Mouse (Mus musculus) embryonic facial prominence, embryonic 14.5 days (tissue): ENCODE measurements around the gene Mog. TPM values are rescaled to one million over a fixed set of nuclear protein-coding genes. Genes with fewer than 3 reads are reported as not detected.
A peak's percentile ranks its signal among the peaks of the same experiment; 100 is the strongest.

Experiments used
- ATAC-seq: fragments of 200-750 bp; cut with Nextera tagmentation; 2 replicates; pipeline ENCODE4 v1.8.0; 2017; ENCODE audit warnings: low read depth, moderate number of reproducible peaks, moderate TSS enrichment
- DNase-seq: peaks from one replicate; pipeline ENCODE4 v3.0.0-alpha.2; 2015; ENCODE audit warnings: low spot score
- H3K27ac ChIP-seq: fragments of 300-500 bp; sonication (generic); replicated peaks from 2 replicates; pipeline ENCODE4 v1.5.1; 2014; ENCODE audit warnings: low read depth, mild to moderate bottlenecking, low read length, moderate library complexity
- H3K27me3 ChIP-seq: fragments of 300-500 bp; sonication (generic); replicated peaks from 2 replicates; pipeline ENCODE4 v1.6.1; 2014; ENCODE audit warnings: low read length; ENCODE audit not compliant: control insufficient read depth, insufficient read depth
- H3K36me3 ChIP-seq: fragments of 300-500 bp; sonication (generic); 2 replicates; pipeline ENCODE4 v1.6.1; 2014; ENCODE audit warnings: low read length, mixed read lengths; ENCODE audit not compliant: control insufficient read depth, insufficient read depth
- H3K4me1 ChIP-seq: fragments of 300-500 bp; sonication (generic); 2 replicates; pipeline ENCODE4 v1.6.1; 2014; ENCODE audit warnings: antibody characterized with exemption, low read length; ENCODE audit not compliant: control insufficient read depth, insufficient read depth
- H3K4me2 ChIP-seq: fragments of 300-500 bp; sonication (generic); 2 replicates; pipeline ENCODE4 v1.6.1; 2014; ENCODE audit warnings: low read depth, mild to moderate bottlenecking, low read length, moderate library complexity, mixed read lengths
- H3K4me3 ChIP-seq: fragments of 300-500 bp; sonication (generic); 2 replicates; pipeline ENCODE4 v1.5.1; 2014; ENCODE audit warnings: low read depth, mild to moderate bottlenecking, low read length
- H3K9ac ChIP-seq: fragments of 300-500 bp; sonication (generic); 2 replicates; pipeline ENCODE4 v1.6.1; 2014; ENCODE audit warnings: low read depth, mild to moderate bottlenecking, low read length, moderate library complexity, mixed read lengths
- H3K9me3 ChIP-seq: fragments of 300-500 bp; sonication (generic); 2 replicates; pipeline ENCODE4 v1.6.1; 2016; ENCODE audit warnings: low read length; ENCODE audit not compliant: control insufficient read depth
- WGBS: fragments of 180-500 bp; shearing (Covaris S2); extraction: QIAGEN DNeasy Blood & Tissue Kit; methylation state at CpG from one replicate; pipeline ENCODE4 v1.1.7; 2014; 5-methylcytosine and 5-hydroxymethylcytosine counted together
- polyA plus RNA-seq: library from polyadenylated mRNA; unstranded; fragments of >200 nt; fragmentation: Nextera tagmentation; extraction: Ambion mirVana; gene quantifications from 2 replicates; pipeline ENCODE4 v1.2.1, GENCODE M21; 2014

Gene Mog
- polyA plus RNA-seq, 1 experiment from 2014 or later: 0.22 TPM

GRCm38 (mm10) chr17:36981221-36981813, 41.9 kb downstream of the Mog start, which contains the start of gene 2410137M14Rik:
Gene 2410137M14Rik, minus strand, starts transcription at chr17:36981237.
- H3K9ac ChIP-seq: no peak within 1 kb of the TSS
- H3K4me2 ChIP-seq: peak within 1 kb of the TSS; percentile 38
- H3K4me3 ChIP-seq: no peak within 1 kb of the TSS; the same call in 1 of the 2 replicates
- H3K27me3 ChIP-seq: 0 out of 2 replicates have a peak, but pooled peaks cover under 1% of the 10 kb centered on the region
- no peak for DNase-seq
- no peak for ATAC-seq
- H3K36me3 ChIP-seq: no peaks in the 10 kb centered on the region
- H3K4me1 ChIP-seq: no peaks in the 10 kb centered on the region
- WGBS: 11% methylated on average over 18 of the region's 18 CpGs
- no peak within 1 kb of the TSS for H3K27ac ChIP-seq
- H3K9me3 ChIP-seq: no peaks in the 10 kb centered on the region

GRCm38 (mm10) chr17:36973271-36973787, 49.9 kb downstream of the Mog start:
- H3K4me1 ChIP-seq: no peaks in the 10 kb centered on the region
- no peaks in the 10 kb centered on the region for H3K27me3 ChIP-seq
- H3K9ac ChIP-seq: no peak overlapping the region
- H3K27ac ChIP-seq: no peak overlapping the region
- WGBS: 44% methylated on average over 8 of the region's 8 CpGs
- no peaks in the 10 kb centered on the region for H3K9me3 ChIP-seq
- H3K36me3 ChIP-seq: no peaks in the 10 kb centered on the region
- ATAC-seq (no peak), DNase-seq (no peak)
- no peak overlapping the region for H3K4me3 ChIP-seq
- no peak overlapping the region for H3K4me2 ChIP-seq

- no peak overlapping the region for H3K27ac ChIP-seq
- WGBS: 77% methylated on average over 3 of the region's 3 CpGs
Observed at GRCm38 (mm10) chr17:36972791-36973190, 50.4 kb downstream of the Mog start.

GRCm38 (mm10) chr17:36971172-36971850, 51.9 kb downstream of the Mog start:
- H3K4me3 ChIP-seq: no peak overlapping the region
- H3K9me3 ChIP-seq: no peaks in the 10 kb centered on the region
- H3K9ac ChIP-seq: no peak overlapping the region
- no peak overlapping the region for H3K4me2 ChIP-seq
- no peaks in the 10 kb centered on the region for H3K27me3 ChIP-seq
- no peak overlapping the region for H3K27ac ChIP-seq
- H3K36me3 ChIP-seq: no peaks in the 10 kb centered on the region
- H3K4me1 ChIP-seq: no peaks in the 10 kb centered on the region
- no peak for DNase-seq
- 85% methylated on average over 6 of the region's 6 CpGs for WGBS
- no peak for ATAC-seq

More at GRCm38 (mm10) chr17:36972791-36973190, 50.4 kb downstream of the Mog start:
- no peaks in the 10 kb centered on the region for H3K4me1 ChIP-seq
- DNase-seq (no peak), ATAC-seq (no peak)
- H3K4me2 ChIP-seq: no peak overlapping the region
- no peaks in the 10 kb centered on the region for H3K36me3 ChIP-seq
- H3K27me3 ChIP-seq: no peaks in the 10 kb centered on the region
- H3K9ac ChIP-seq: no peak overlapping the region
- no peaks in the 10 kb centered on the region for H3K9me3 ChIP-seq
- H3K4me3 ChIP-seq: no peak overlapping the region

GRCm38 (mm10) chr17:36970316-36970890, 52.8 kb downstream of the Mog start:
- WGBS: 83% methylated on average over 14 of the region's 14 CpGs

GRCm38 (mm10) chr17:36966875-36967274, 56.3 kb downstream of the Mog start:
- Histone ChIP-seq H3K27me3 (no peaks in the 10 kb centered on the region), H3K36me3 (no peaks in the 10 kb centered on the region), H3K4me1 (no peaks in the 10 kb centered on the region), H3K9me3 (no peaks in the 10 kb centered on the region), H3K9ac (no peak overlapping the region), H3K4me2 (no peak overlapping the region), H3K4me3 (no peak overlapping the region), H3K27ac (no peak overlapping the region)
- WGBS: 83% methylated on average over 1 of the region's 1 CpGs
- DNase-seq: no peak
- ATAC-seq: no peak

More at GRCm38 (mm10) chr17:36970316-36970890, 52.8 kb downstream of the Mog start:
- no peak for ATAC-seq
- no peak for DNase-seq
- Histone ChIP-seq H3K4me1 (no peaks in the 10 kb centered on the region), H3K4me3 (no peak overlapping the region), H3K4me2 (no peak overlapping the region), H3K27me3 (no peaks in the 10 kb centered on the region), H3K9me3 (no peaks in the 10 kb centered on the region), H3K36me3 (no peaks in the 10 kb centered on the region), H3K27ac (no peak overlapping the region), H3K9ac (no peak overlapping the region)

GRCm38 (mm10) chr17:36961125-36961524, 62.1 kb downstream of the Mog start:
- ATAC-seq (no peak), DNase-seq (no peak)
- H3K4me3 ChIP-seq: no peak overlapping the region
- WGBS: 71% methylated on average over 1 of the region's 1 CpGs
- no peak overlapping the region for H3K4me2 ChIP-seq
- H3K4me1 ChIP-seq: peaks cover 7% of the 10 kb centered on the region
- peaks cover 8% of the 10 kb centered on the region for H3K36me3 ChIP-seq
- no peaks in the 10 kb centered on the region for H3K9me3 ChIP-seq
- no peak overlapping the region for H3K9ac ChIP-seq
- no peaks in the 10 kb centered on the region for H3K27me3 ChIP-seq
- no peak overlapping the region for H3K27ac ChIP-seq
